Mouse (Mus musculus) bone marrow, adult 2 months (tissue): ENCODE data around the gene Kcnj8. TPM values are rescaled to one million over a fixed set of nuclear protein-coding genes. Genes with fewer than 3 reads are reported as not detected.

Experiments used
- H3K27ac ChIP-seq: fragments of 200-500 bp; 2 replicates; pipeline ENCODE4 v1.5.1; 2012; ENCODE audit warnings: low read depth, mild to moderate bottlenecking, control low read depth, inconsistent platforms, low read length; ENCODE audit not compliant: control insufficient read depth, poor library complexity, insufficient read depth
- H3K4me1 ChIP-seq: fragments of 200-500 bp; 2 replicates; pipeline ENCODE4 v1.6.1; 2011; ENCODE audit warnings: low read length; ENCODE audit not compliant: control insufficient read depth, insufficient read depth
- H3K4me3 ChIP-seq: fragments of 200-500 bp; replicated peaks from 2 replicates; pipeline ENCODE3; 2011; ENCODE audit warnings: mild to moderate bottlenecking, low read depth, low read length, control low read depth; ENCODE audit not compliant: control insufficient read depth
- CTCF ChIP-seq: fragments of 200-500 bp; IDR thresholded peaks from 2 replicates; pipeline ENCODE4 v1.5.1; 2011; ENCODE audit warnings: low read length, control low read depth; ENCODE audit not compliant: control insufficient read depth, insufficient read depth
- POLR2A ChIP-seq: fragments of 200-500 bp; IDR thresholded peaks from 2 replicates; pipeline ENCODE4 v1.6.1; 2011; ENCODE audit warnings: low read depth, mild to moderate bottlenecking, control low read depth, low read length, borderline replicate concordance; ENCODE audit not compliant: control insufficient read depth
- WGBS: fragments of 180-500 bp; shearing (Covaris S2); methylation state at CpG from one replicate; pipeline ENCODE4 v1.1.7; 2018; 5-methylcytosine and 5-hydroxymethylcytosine counted together
- polyA plus RNA-seq: library from polyadenylated mRNA; stranded (reverse); fragments of >200 nt; gene quantifications from 2 replicates; pipeline ENCODE4 v1.2.4, GENCODE M21; 2011; ENCODE audit warnings: low replicate concordance; ENCODE audit not compliant: missing spikeins, insufficient read depth, insufficient read length

Kcnj8 gene
- polyA plus RNA-seq, 1 experiment: 1.8 TPM

GRCm38 (mm10) chr6:142558772-142559679 is 12.4 kb downstream of the Kcnj8 start:
- Histone ChIP-seq H3K4me1 (peaks cover 3% of the 10 kb centered on the region; the same call in 1 of the 2 replicates), H3K27ac (no peak overlapping the region), H3K4me3 (no peak overlapping the region)
- no peak for TF ChIP-seq CTCF
- no peak for TF ChIP-seq POLR2A
- WGBS: 65% methylated on average over 10 of the region's 10 CpGs

GRCm38 (mm10) chr6:142558076-142558475 is 13.3 kb downstream of the Kcnj8 start:
- no peak overlapping the region for H3K27ac ChIP-seq
- peaks cover 3% of the 10 kb centered on the region; the same call in 1 of the 2 replicates for H3K4me1 ChIP-seq
- WGBS: 79% methylated on average over 10 of the region's 10 CpGs
- no peak overlapping the region for H3K4me3 ChIP-seq
- no peak for TF ChIP-seq POLR2A
- TF ChIP-seq CTCF: no peak

- H3K4me1 ChIP-seq: peaks cover 2% of the 10 kb centered on the region; the same call in 1 of the 2 replicates
- WGBS: 35% methylated on average over 1 of the region's 1 CpGs
- no peak for TF ChIP-seq POLR2A
- TF ChIP-seq CTCF: no peak
- H3K27ac ChIP-seq: no peak overlapping the region
- no peak overlapping the region for H3K4me3 ChIP-seq
These were observed 15.4 kb downstream of the Kcnj8 start for GRCm38 (mm10) chr6:142555988-142556387.

GRCm38 (mm10) chr6:142551482-142551881 is 19.9 kb downstream of the Kcnj8 start:
- Histone ChIP-seq H3K4me1 (peaks cover 2% of the 10 kb centered on the region; the same call in 1 of the 2 replicates), H3K4me3 (no peak overlapping the region), H3K27ac (no peak overlapping the region)
- WGBS: 82% methylated on average over 4 of the region's 4 CpGs
- TF ChIP-seq POLR2A (no peak), CTCF (no peak)

- TF ChIP-seq POLR2A (no peak), CTCF (no peak)
- Histone ChIP-seq H3K4me1 (no peaks in the 10 kb centered on the region; the same call in 1 of the 2 replicates), H3K4me3 (no peak overlapping the region), H3K27ac (no peak overlapping the region)
- 59% methylated on average over 4 of the region's 4 CpGs for WGBS
These were observed 20.5 kb downstream of the Kcnj8 start for GRCm38 (mm10) chr6:142550871-142551270.

- Histone ChIP-seq H3K27ac (no peak overlapping the region), H3K4me3 (no peak overlapping the region), H3K4me1 (no peaks in the 10 kb centered on the region)
- 78% methylated on average over 2 of the region's 2 CpGs for WGBS
- TF ChIP-seq POLR2A: no peak
- no peak for TF ChIP-seq CTCF
These were observed 23.0 kb downstream of the Kcnj8 start for GRCm38 (mm10) chr6:142548377-142548776.

- Histone ChIP-seq H3K4me1 (no peaks in the 10 kb centered on the region), H3K4me3 (no peak overlapping the region), H3K27ac (no peak overlapping the region)
- TF ChIP-seq POLR2A: no peak
- TF ChIP-seq CTCF: no peak
- 69% methylated on average over 14 of the region's 14 CpGs for WGBS
These were observed 26.3 kb downstream of the Kcnj8 start for GRCm38 (mm10) chr6:142545132-142545531.

- TF ChIP-seq POLR2A (no peak), CTCF (no peak)
- no peak overlapping the region for H3K4me3 ChIP-seq
- 73% methylated on average over 4 of the region's 4 CpGs for WGBS
- H3K4me1 ChIP-seq: no peaks in the 10 kb centered on the region
- H3K27ac ChIP-seq: no peak overlapping the region
These were observed 27.8 kb downstream of the Kcnj8 start for GRCm38 (mm10) chr6:142543648-142544047.
